Mouse (Mus musculus) midbrain, embryonic 13.5 days (tissue): ENCODE results near the gene Il20ra. TPM values are rescaled to one million over a fixed set of nuclear protein-coding genes. Genes with fewer than 3 reads are reported as not detected.
"Not testable (repeated sequence)": the region's sequence is repeated elsewhere in the genome, so short reads cannot be mapped to it uniquely, and the experiment has no call there.

Experiments
- ATAC-seq: fragments of 200-750 bp; cut with Nextera tagmentation; 2 replicates; pipeline ENCODE4 v1.8.0; 2017; ENCODE audit warnings: mild to moderate bottlenecking, moderate TSS enrichment, moderate library complexity
- H3K27ac ChIP-seq: fragments of 300-500 bp; sonication (generic); 2 replicates; pipeline ENCODE4 v1.5.1; 2015; ENCODE audit warnings: inconsistent platforms, mild to moderate bottlenecking, moderate library complexity
- H3K27me3 ChIP-seq: fragments of 300-500 bp; sonication (generic); 2 replicates; pipeline ENCODE4 v1.6.1; 2015; ENCODE audit warnings: mild to moderate bottlenecking, inconsistent platforms
- H3K36me3 ChIP-seq: fragments of 300-500 bp; sonication (generic); 2 replicates; pipeline ENCODE4 v1.6.1; 2015; ENCODE audit warnings: mild to moderate bottlenecking, inconsistent platforms
- H3K4me1 ChIP-seq: fragments of 300-500 bp; sonication (generic); replicated peaks from 2 replicates; pipeline ENCODE4 v1.6.1; 2015; ENCODE audit warnings: inconsistent platforms
- H3K4me2 ChIP-seq: fragments of 300-500 bp; sonication (generic); replicated peaks from 2 replicates; pipeline ENCODE4 v1.6.1; 2015; ENCODE audit warnings: moderate library complexity, mild to moderate bottlenecking, inconsistent platforms
- H3K4me3 ChIP-seq: fragments of 300-500 bp; sonication (generic); replicated peaks from 2 replicates; pipeline ENCODE4 v1.5.1; 2015; ENCODE audit warnings: mild to moderate bottlenecking, inconsistent platforms
- H3K9ac ChIP-seq: fragments of 300-500 bp; sonication (generic); replicated peaks from 2 replicates; pipeline ENCODE4 v1.6.1; 2015; ENCODE audit warnings: mild to moderate bottlenecking, inconsistent platforms
- H3K9me3 ChIP-seq: fragments of 300-500 bp; sonication (generic); 2 replicates; pipeline ENCODE4 v1.6.1; 2016; ENCODE audit warnings: mild to moderate bottlenecking, inconsistent platforms
- WGBS: fragments of 180-500 bp; shearing (Covaris S2); methylation state at CpG from one replicate; pipeline ENCODE4 v1.1.7; 2015; 5-methylcytosine and 5-hydroxymethylcytosine counted together
- polyA plus RNA-seq: library from polyadenylated mRNA; unstranded; fragments of >200 nt; fragmentation: Nextera tagmentation; extraction: Ambion mirVana; gene quantifications from 2 replicates; pipeline ENCODE4 v1.2.1, GENCODE M21; 2015

Il20ra gene
- polyA plus RNA-seq, 1 experiment from 2014 or later = 0.07 TPM

GRCm38 (mm10) chr10:19708277-19709070, 3.9 kb upstream of the Il20ra start:
- no peak overlapping the region for H3K4me2 ChIP-seq
- H3K27ac ChIP-seq = no peak overlapping the region
- no peak for ATAC-seq
- no peak overlapping the region for H3K9ac ChIP-seq
- H3K4me3 ChIP-seq = no peak overlapping the region
- H3K4me1 ChIP-seq = peaks cover 13% of the 10 kb centered on the region
- peaks cover 19% of the 10 kb centered on the region for H3K27me3 ChIP-seq
- H3K9me3 ChIP-seq = no peaks in the 10 kb centered on the region
- H3K36me3 ChIP-seq = no peaks in the 10 kb centered on the region
- WGBS = 58% methylated on average over 12 of the region's 12 CpGs

DNA sequence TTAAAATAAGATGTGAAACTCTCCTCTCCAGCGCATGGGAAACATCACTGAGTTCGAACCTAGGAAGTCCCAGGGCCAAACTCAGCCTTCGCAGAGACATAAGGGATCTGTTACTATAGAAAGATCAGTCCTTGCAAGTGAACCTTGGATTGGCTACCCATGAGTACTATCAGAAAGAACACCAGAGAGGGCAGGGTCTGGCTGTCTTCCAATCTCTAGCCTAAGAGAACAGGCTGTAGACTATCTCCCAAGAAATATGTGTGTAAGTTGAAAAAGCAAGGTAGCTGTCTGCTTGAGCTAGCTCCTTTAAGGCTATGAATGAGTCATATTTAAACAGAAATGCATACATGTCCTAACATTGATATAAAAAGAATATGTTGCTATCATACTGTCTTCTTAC, 1.4 kb upstream of the Il20ra start:
- ATAC-seq = no peak
- Histone ChIP-seq H3K4me1 (peaks cover 9% of the 10 kb centered on the region), H3K27ac (no peak overlapping the region), H3K27me3 (peaks cover 26% of the 10 kb centered on the region), H3K4me3 (no peak overlapping the region), H3K9ac (no peak overlapping the region), H3K9me3 (no peaks in the 10 kb centered on the region), H3K4me2 (no peak overlapping the region), H3K36me3 (no peaks in the 10 kb centered on the region)
- 86% methylated on average over 3 of the region's 3 CpGs for WGBS

GRCm38 (mm10) chr10:19711551-19712171, 709 bp upstream of the Il20ra start:
- H3K9me3 ChIP-seq = no peaks in the 10 kb centered on the region
- H3K36me3 ChIP-seq = no peaks in the 10 kb centered on the region
- 36% methylated on average over 7 of the region's 7 CpGs for WGBS
- peaks cover 26% of the 10 kb centered on the region for H3K27me3 ChIP-seq
- no peak for ATAC-seq
- peak overlapping the region; percentile 87 for H3K4me2 ChIP-seq
- H3K4me3 ChIP-seq = peak overlapping the region; percentile 51; the same call in 1 of the 2 replicates
- peaks cover 9% of the 10 kb centered on the region for H3K4me1 ChIP-seq
- H3K27ac ChIP-seq = no peak overlapping the region
- H3K9ac ChIP-seq = no peak overlapping the region

GRCm38 (mm10) chr10:19718627-19719026, 6.3 kb downstream of the Il20ra start:
- Histone ChIP-seq H3K9me3 (no peaks in the 10 kb centered on the region), H3K4me1 (no peaks in the 10 kb centered on the region), H3K9ac (no peak overlapping the region), H3K27me3 (peaks cover 5% of the 10 kb centered on the region), H3K27ac (no peak overlapping the region), H3K4me2 (no peak overlapping the region), H3K36me3 (no peaks in the 10 kb centered on the region), H3K4me3 (no peak overlapping the region)
- ATAC-seq = no peak
- 90% methylated on average over 3 of the region's 3 CpGs for WGBS

- Histone ChIP-seq H3K9ac (no peak overlapping the region), H3K4me1 (no peaks in the 10 kb centered on the region), H3K4me2 (no peak overlapping the region), H3K36me3 (no peaks in the 10 kb centered on the region), H3K27me3 (no peaks in the 10 kb centered on the region), H3K9me3 (no peaks in the 10 kb centered on the region), H3K4me3 (no peak overlapping the region), H3K27ac (no peak overlapping the region)
- 72% methylated on average over 3 of the region's 3 CpGs for WGBS
- no peak for ATAC-seq
Measured at GRCm38 (mm10) chr10:19722320-19722719, 9.9 kb downstream of the Il20ra start.

GRCm38 (mm10) chr10:19724158-19724832, 11.9 kb downstream of the Il20ra start:
- H3K27ac ChIP-seq = no peak overlapping the region
- no peaks in the 10 kb centered on the region for H3K9me3 ChIP-seq
- 89% methylated on average over 11 of the region's 11 CpGs for WGBS
- H3K36me3 ChIP-seq = no peaks in the 10 kb centered on the region
- H3K4me3 ChIP-seq = no peak overlapping the region
- no peak overlapping the region for H3K4me2 ChIP-seq
- ATAC-seq = no peak
- no peaks in the 10 kb centered on the region for H3K27me3 ChIP-seq
- H3K4me1 ChIP-seq = no peaks in the 10 kb centered on the region
- no peak overlapping the region for H3K9ac ChIP-seq

DNA sequence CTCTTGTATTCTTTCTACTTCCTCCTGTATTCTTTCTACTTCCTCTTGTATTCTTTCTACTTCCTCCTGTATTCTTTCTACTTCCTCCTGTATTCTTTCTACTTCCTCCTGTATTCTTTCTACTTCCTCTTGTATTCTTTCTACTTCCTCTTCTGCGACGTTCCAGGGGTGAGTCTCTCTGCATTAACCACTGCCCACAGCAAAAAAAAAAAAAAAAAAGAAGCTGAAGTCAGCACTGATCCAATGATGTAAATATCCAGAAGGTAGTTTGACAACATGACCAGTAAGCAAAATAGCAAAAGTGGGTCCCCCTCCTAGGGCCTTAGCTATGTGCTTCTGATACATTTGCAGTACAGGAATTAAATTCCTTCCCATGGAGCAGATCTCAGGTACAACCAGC, 26.1 kb downstream of the Il20ra start:
- H3K27me3 ChIP-seq, H3K27ac ChIP-seq, H3K36me3 ChIP-seq, ATAC-seq, H3K4me2 ChIP-seq, H3K4me1 ChIP-seq, H3K9me3 ChIP-seq, H3K4me3 ChIP-seq, H3K9ac ChIP-seq: not testable (repeated sequence)
- WGBS = 88% methylated on average over 2 of the region's 2 CpGs

DNA sequence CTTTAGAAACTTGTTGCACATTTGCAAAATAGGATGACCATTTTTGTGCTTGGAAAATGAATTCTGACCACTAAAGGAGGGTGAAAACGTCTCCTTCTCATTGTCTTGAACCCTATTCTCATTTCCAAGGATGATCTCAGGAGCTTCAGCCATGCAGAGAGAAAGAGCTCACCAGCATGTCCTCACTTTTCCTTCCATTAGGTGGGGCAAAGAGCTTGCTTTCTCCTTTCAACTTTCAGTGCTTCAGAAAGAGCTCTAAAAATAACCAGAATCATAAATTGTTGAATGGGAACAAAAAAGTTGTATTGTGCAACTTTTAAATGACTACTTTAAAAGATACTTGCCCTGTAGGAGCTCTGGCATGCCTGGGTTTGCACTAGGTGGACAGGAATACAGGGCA, 33.3 kb downstream of the Il20ra start:
- Histone ChIP-seq H3K9ac (no peak overlapping the region), H3K4me2 (no peak overlapping the region), H3K4me1 (no peaks in the 10 kb centered on the region), H3K9me3 (no peaks in the 10 kb centered on the region), H3K4me3 (no peak overlapping the region), H3K27me3 (no peaks in the 10 kb centered on the region), H3K36me3 (no peaks in the 10 kb centered on the region), H3K27ac (no peak overlapping the region)
- 38% methylated on average over 1 of the region's 1 CpGs for WGBS
- no peak for ATAC-seq

- Histone ChIP-seq H3K9me3 (no peaks in the 10 kb centered on the region), H3K4me2 (no peak overlapping the region), H3K9ac (no peak overlapping the region), H3K4me1 (no peaks in the 10 kb centered on the region), H3K27ac (no peak overlapping the region), H3K27me3 (no peaks in the 10 kb centered on the region), H3K4me3 (no peak overlapping the region), H3K36me3 (no peaks in the 10 kb centered on the region)
- ATAC-seq = no peak
- 84% methylated on average over 1 of the region's 1 CpGs for WGBS
Measured at GRCm38 (mm10) chr10:19746156-19746555, 33.8 kb downstream of the Il20ra start.

DNA sequence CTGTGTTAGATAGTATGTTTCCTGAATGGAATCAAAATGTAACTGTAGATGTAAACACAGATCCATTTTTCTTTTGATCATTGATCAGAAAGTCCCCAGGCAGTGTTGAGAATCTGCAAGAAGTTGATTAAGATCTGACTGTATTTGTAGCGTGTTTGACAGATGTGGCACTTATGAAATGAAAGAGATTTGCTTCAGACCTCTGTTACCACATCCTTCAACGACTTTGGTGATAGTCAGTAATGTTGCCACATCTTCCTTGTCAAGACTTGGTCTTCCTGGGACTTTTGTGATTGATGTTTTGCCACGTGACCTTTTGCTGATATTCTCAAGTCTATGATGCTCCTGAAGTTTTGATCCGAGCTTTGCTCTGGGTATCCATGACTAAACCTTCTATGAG, 35.3 kb downstream of the Il20ra start:
- Histone ChIP-seq H3K9me3 (no peaks in the 10 kb centered on the region), H3K4me2 (no peak overlapping the region), H3K4me3 (no peak overlapping the region), H3K27ac (no peak overlapping the region), H3K27me3 (no peaks in the 10 kb centered on the region), H3K9ac (no peak overlapping the region), H3K4me1 (no peaks in the 10 kb centered on the region), H3K36me3 (no peaks in the 10 kb centered on the region)
- no peak for ATAC-seq
- WGBS = 83% methylated on average over 4 of the region's 4 CpGs

GRCm38 (mm10) chr10:19765459-19765858, 53.1 kb downstream of the Il20ra start:
- H3K4me3 ChIP-seq = no peak overlapping the region
- H3K27me3 ChIP-seq = no peaks in the 10 kb centered on the region
- H3K9me3 ChIP-seq = no peaks in the 10 kb centered on the region
- no peaks in the 10 kb centered on the region for H3K4me1 ChIP-seq
- 90% methylated on average over 2 of the region's 2 CpGs for whole genome bisulfite sequencing
- no peak overlapping the region for H3K4me2 ChIP-seq
- no peak for ATAC-seq
- H3K36me3 ChIP-seq = no peaks in the 10 kb centered on the region
- H3K27ac ChIP-seq = no peak overlapping the region
- no peak overlapping the region for H3K9ac ChIP-seq

GRCm38 (mm10) chr10:19779092-19779491, 66.7 kb downstream of the Il20ra start:
- no peak overlapping the region for H3K27ac ChIP-seq
- no peak for ATAC-seq
- H3K4me2 ChIP-seq = no peak overlapping the region
- H3K4me1 ChIP-seq = no peaks in the 10 kb centered on the region
- H3K4me3 ChIP-seq = no peak overlapping the region
- no peaks in the 10 kb centered on the region for H3K27me3 ChIP-seq
- 87% methylated on average over 12 of the region's 12 CpGs for WGBS
- no peak overlapping the region for H3K9ac ChIP-seq
- H3K9me3 ChIP-seq = no peaks in the 10 kb centered on the region
- H3K36me3 ChIP-seq = no peaks in the 10 kb centered on the region
